Mouse (Mus musculus) layer of hippocampus, postnatal 36 days (tissue): ENCODE data around the gene Clcn6. TPM values are rescaled to one million over a fixed set of nuclear protein-coding genes. Genes with fewer than 3 reads are reported as not detected.

ENCODE experiments used
- DNase-seq, 2 experiments: peaks; one replicate each; pipeline ENCODE4 v3.0.0; 2022
- total RNA-seq, 2 experiments: library from RNA; stranded (reverse); gene quantifications; 2 replicates each; pipeline ENCODE4 v1.2.3; 2021

Clcn6 gene
- total RNA-seq, result 10 to 100 TPM; 71.1 to 75.3 TPM

GRCm38 (mm10) chr4:148038600-148039253, at the start of gene Clcn6, which contains the start of gene Mthfr:
TSS of gene Clcn6 (minus strand) at chr4:148038821.
TSS of gene Mthfr (plus strand) at chr4:148039077.
- peak; percentile 100 for DNase-seq

- peak; percentile 89 to 94 for DNase-seq
Measured at GRCm38 (mm10) chr4:148087907-148088527, 49.4 kb upstream of the Clcn6 start, which contains the start of gene Agtrap. TSS of gene Agtrap (minus strand) at chr4:148088031.

- DNase-seq, result no peak
Measured at GRCm38 (mm10) chr4:148087091-148087906, 48.7 kb upstream of the Clcn6 start.

GRCm38 (mm10) chr4:148085907-148086305, 47.3 kb upstream of the Clcn6 start:
- no peak for DNase-seq

GRCm38 (mm10) chr4:148085131-148085906, 46.7 kb upstream of the Clcn6 start:
- no peak for DNase-seq

- DNase-seq, result no peak
Measured at GRCm38 (mm10) chr4:148084261-148084714, 45.7 kb upstream of the Clcn6 start.

- DNase-seq, result no peak
Measured at GRCm38 (mm10) chr4:148083176-148083899, 44.7 kb upstream of the Clcn6 start.

GRCm38 (mm10) chr4:148082257-148083044, 43.8 kb upstream of the Clcn6 start:
- DNase-seq, result peak in 1 of 2 experiments; percentile 41

GRCm38 (mm10) chr4:148081201-148081600, 42.6 kb upstream of the Clcn6 start:
- DNase-seq, result no peak

GRCm38 (mm10) chr4:148080597-148080973, 42.0 kb upstream of the Clcn6 start:
- no peak for DNase-seq

GRCm38 (mm10) chr4:148079944-148080596, 41.4 kb upstream of the Clcn6 start:
- DNase-seq, result no peak

GRCm38 (mm10) chr4:148079212-148079611, 40.6 kb upstream of the Clcn6 start:
- DNase-seq, result no peak

- no peak for DNase-seq
Measured at GRCm38 (mm10) chr4:148075881-148076280, 37.3 kb upstream of the Clcn6 start.

GRCm38 (mm10) chr4:148075259-148075658, 36.6 kb upstream of the Clcn6 start:
- peak; percentile 57 to 69 for DNase-seq

- DNase-seq, result no peak
Measured at GRCm38 (mm10) chr4:148074521-148075189, 36.0 kb upstream of the Clcn6 start.

GRCm38 (mm10) chr4:148071508-148071907, 32.9 kb upstream of the Clcn6 start:
- DNase-seq, result no peak

- DNase-seq, result no peak
Measured at GRCm38 (mm10) chr4:148069602-148070218, 31.1 kb upstream of the Clcn6 start.

- no peak for DNase-seq
Measured at GRCm38 (mm10) chr4:148067346-148067745, 28.7 kb upstream of the Clcn6 start.

GRCm38 (mm10) chr4:148066401-148066744, 27.8 kb upstream of the Clcn6 start:
- DNase-seq, result no peak
